Mouse (Mus musculus): ENCODE data around the gene Idnk. TPM values are rescaled to one million over a fixed set of nuclear protein-coding genes. Genes with fewer than 3 reads are reported as not detected.

The Idnk gene
- polyA plus RNA-seq, 1 experiment from 2014 or later, result 40.5 TPM

DNA sequence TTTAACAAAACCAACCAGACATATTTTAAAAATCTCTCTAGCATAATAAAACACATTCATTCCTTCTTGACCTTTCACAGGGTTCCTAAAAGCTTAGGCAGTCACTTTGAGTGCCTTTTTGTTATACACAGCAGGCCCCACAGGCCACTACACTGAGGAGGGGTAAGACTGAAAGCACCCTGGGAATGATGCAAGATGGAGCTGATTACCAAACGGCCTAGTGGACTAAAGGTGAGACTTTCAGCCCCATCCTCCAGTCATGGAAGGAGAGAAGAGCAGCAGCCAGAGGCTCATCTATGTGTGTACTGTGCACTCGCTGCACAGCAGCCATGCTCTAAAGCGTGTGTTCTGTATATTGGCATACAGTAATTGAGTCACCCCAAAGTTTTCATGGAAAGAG lies 37.5 kb downstream of the Idnk start:
- H3K9me3 ChIP-seq (ENCODE audit: low read length), result no peaks in the 10 kb centered on the region
- TF ChIP-seq CTCF (IDR thresholded peaks at IDR 0.05), result no peak
- TF ChIP-seq EP300 (IDR thresholded peaks at IDR 0.05), result no peak
- no peak for ATAC-seq
- peaks cover 11% of the 10 kb centered on the region; the same call in 1 of the 2 replicates for H3K36me3 ChIP-seq (ENCODE audit: insufficient read depth, low read length)
- no peak overlapping the region for H3K9ac ChIP-seq (replicated peaks; ENCODE audit: low read depth)
- 84% methylated on average over 3 of the region's 3 CpGs for WGBS
- no peak for DNase-seq (ENCODE audit: low spot score)
- no peaks in the 10 kb centered on the region for H3K27me3 ChIP-seq (replicated peaks; ENCODE audit: insufficient read depth, low read length)
- H3K27ac ChIP-seq (ENCODE audit: low read length), result no peak overlapping the region
- H3K4me1 ChIP-seq (ENCODE audit: insufficient read depth, low read depth, low read length), result no peaks in the 10 kb centered on the region
- H3K4me3 ChIP-seq (ENCODE audit: low read depth, low read length), result no peak overlapping the region
- no peak overlapping the region for H3K4me2 ChIP-seq (replicated peaks; ENCODE audit: low read depth, low read length)

DNA sequence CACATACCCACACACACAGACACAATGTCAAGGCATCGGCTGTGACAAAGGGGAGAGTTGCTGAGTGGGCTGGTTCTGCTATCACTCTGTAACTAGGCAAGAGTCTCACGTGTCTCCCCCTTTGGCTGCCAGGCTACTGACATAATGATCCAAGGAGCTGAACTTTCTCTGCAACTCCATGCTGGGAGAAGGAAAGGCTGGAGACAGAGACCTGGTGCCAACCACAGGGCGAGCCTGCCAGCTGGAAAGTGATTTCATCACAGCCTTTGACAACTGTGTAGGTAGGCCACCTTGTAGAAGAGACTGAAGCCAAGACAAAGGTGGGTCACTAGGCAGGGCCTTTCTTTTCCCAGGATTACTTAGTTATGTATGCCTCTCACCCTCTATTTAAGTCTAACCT lies 39.8 kb downstream of the Idnk start:
- ATAC-seq (no peak), DNase-seq (ENCODE audit: low spot score) (no peak)
- Histone ChIP-seq H3K36me3 (ENCODE audit: insufficient read depth, low read length) (no peaks in the 10 kb centered on the region; the same call in 1 of the 2 replicates), H3K4me1 (ENCODE audit: insufficient read depth, low read depth, low read length) (no peaks in the 10 kb centered on the region), H3K9ac (replicated peaks; ENCODE audit: low read depth) (no peak overlapping the region), H3K27ac (ENCODE audit: low read length) (no peak overlapping the region), H3K9me3 (ENCODE audit: low read length) (no peaks in the 10 kb centered on the region), H3K4me2 (replicated peaks; ENCODE audit: low read depth, low read length) (no peak overlapping the region), H3K27me3 (replicated peaks; ENCODE audit: insufficient read depth, low read length) (no peaks in the 10 kb centered on the region), H3K4me3 (ENCODE audit: low read depth, low read length) (no peak overlapping the region)
- TF ChIP-seq CTCF (IDR thresholded peaks at IDR 0.05) (no peak), EP300 (IDR thresholded peaks at IDR 0.05) (no peak)
- WGBS, result 82% methylated on average over 3 of the region's 3 CpGs

DNA sequence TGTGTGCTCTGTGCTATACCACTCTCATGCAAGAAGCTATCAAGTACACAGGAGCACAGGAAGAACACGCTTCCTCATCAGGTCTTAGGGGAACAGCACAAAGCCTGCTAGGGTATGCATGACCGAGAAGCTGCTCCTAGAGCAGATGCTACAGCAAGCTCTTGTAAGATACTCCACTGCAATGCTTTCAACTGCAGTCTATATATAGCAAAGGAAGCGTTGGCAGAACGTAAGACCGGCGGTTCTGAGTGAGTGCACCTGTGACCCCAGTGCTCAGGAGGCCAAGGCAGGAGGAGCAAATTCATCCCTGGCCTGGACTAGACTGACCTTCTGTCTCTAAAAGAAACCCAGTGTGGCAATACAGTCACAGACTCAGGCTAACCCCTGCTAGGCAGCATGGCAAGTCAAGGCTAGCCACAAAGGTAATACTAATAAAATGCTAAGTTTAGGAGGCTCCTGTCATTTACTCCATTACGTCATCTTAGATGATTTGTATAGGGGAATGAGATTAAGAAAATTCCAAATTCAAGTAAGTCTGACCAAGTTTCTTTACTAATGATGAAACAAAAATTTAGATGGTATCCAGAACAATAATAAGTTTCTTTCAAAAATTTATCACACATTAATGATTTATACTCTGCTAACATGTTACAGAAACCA lies 40.7 kb downstream of the Idnk start:
- WGBS, result 90% methylated on average over 7 of the region's 7 CpGs
- TF ChIP-seq CTCF (IDR thresholded peaks at IDR 0.05) (no peak), EP300 (IDR thresholded peaks at IDR 0.05) (no peak)
- Histone ChIP-seq H3K36me3 (ENCODE audit: insufficient read depth, low read length) (no peaks in the 10 kb centered on the region; the same call in 1 of the 2 replicates), H3K9ac (replicated peaks; ENCODE audit: low read depth) (no peak overlapping the region), H3K27ac (ENCODE audit: low read length) (no peak overlapping the region), H3K4me2 (replicated peaks; ENCODE audit: low read depth, low read length) (no peak overlapping the region), H3K4me3 (ENCODE audit: low read depth, low read length) (no peak overlapping the region), H3K9me3 (ENCODE audit: low read length) (no peaks in the 10 kb centered on the region), H3K4me1 (ENCODE audit: insufficient read depth, low read depth, low read length) (no peaks in the 10 kb centered on the region), H3K27me3 (replicated peaks; ENCODE audit: insufficient read depth, low read length) (no peaks in the 10 kb centered on the region)
- DNase-seq (ENCODE audit: low spot score), result no peak
- ATAC-seq, result no peak

DNA sequence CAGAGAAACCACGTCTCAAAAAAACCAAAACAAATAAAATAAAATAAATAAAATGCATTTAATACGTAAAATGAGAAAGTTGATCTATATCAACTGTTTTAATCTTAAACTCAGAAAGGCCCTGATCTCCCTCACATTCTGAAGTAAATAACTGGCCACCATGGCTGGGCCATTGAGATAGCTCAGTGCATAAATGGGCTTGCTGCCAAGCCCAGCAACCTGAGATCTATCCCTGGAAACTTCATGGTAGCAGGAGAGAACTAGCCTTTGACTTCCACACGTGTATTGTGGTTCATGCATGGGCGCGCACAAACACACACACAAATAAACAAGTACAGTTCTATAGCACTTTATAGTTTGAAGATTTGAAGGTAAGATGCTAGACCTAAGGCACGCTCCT lies 43.9 kb downstream of the Idnk start:
- Histone ChIP-seq H3K4me2 (replicated peaks; ENCODE audit: low read depth, low read length) (no peak overlapping the region), H3K9me3 (ENCODE audit: low read length) (no peaks in the 10 kb centered on the region), H3K27ac (ENCODE audit: low read length) (no peak overlapping the region), H3K27me3 (replicated peaks; ENCODE audit: insufficient read depth, low read length) (no peaks in the 10 kb centered on the region), H3K4me1 (ENCODE audit: insufficient read depth, low read depth, low read length) (no peaks in the 10 kb centered on the region; the same call in 1 of the 2 replicates), H3K9ac (replicated peaks; ENCODE audit: low read depth) (no peak overlapping the region), H3K4me3 (ENCODE audit: low read depth, low read length) (no peak overlapping the region), H3K36me3 (ENCODE audit: insufficient read depth, low read length) (no peaks in the 10 kb centered on the region)
- ATAC-seq, result no peak
- TF ChIP-seq CTCF (IDR thresholded peaks at IDR 0.05), result no peak
- no peak for TF ChIP-seq EP300 (IDR thresholded peaks at IDR 0.05)
- DNase-seq (ENCODE audit: low spot score), result no peak
- WGBS, result 81% methylated on average over 6 of the region's 6 CpGs

DNA sequence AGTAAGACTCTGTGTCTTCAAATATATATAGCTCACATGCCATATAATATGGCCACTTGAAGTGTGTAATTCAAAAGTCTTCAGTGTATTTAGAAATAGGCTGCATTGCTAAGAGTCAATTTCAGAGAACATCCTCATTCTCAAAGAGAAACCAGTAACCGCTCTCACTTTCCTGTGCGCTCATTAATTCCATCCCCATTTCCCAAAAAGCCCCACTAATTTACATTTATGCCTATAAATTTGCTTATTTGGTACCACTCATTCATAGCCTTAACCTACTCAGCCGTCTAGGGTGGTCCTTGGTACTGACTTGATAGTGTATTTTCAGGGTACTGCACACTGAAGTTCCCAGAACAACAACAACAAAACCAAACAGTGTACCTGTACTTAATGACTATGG lies 44.5 kb downstream of the Idnk start:
- WGBS, result 89% methylated on average over 3 of the region's 3 CpGs
- H3K4me2 ChIP-seq (replicated peaks; ENCODE audit: low read depth, low read length), result no peak overlapping the region
- no peak for ATAC-seq

DNA sequence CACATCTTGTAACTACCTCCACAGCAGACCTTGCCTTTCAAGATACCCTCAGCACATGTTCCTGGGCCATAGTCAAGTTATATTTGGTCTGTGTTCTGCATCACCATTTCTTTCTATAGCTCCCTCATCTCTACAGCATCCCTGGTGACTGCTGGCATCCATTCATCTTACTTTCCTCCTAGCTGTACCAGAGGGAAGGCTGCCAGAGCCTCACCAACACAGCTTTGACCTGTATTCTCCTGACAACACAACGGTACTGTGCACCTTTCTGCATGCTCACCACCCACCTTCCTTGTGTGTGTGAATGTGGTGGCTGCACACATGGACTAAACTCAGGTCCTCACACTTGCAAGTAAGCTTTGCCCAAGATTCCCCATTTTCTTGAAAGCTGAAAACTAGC lies 45.5 kb downstream of the Idnk start:
- WGBS, result 95% methylated on average over 1 of the region's 1 CpGs
- H3K27me3 ChIP-seq (replicated peaks; ENCODE audit: insufficient read depth, low read length), result no peaks in the 10 kb centered on the region

More for the DNA sequence above, 44.5 kb downstream of the Idnk start:
- Histone ChIP-seq H3K4me3 (ENCODE audit: low read depth, low read length) (no peak overlapping the region), H3K4me1 (ENCODE audit: insufficient read depth, low read depth, low read length) (no peaks in the 10 kb centered on the region; the same call in 1 of the 2 replicates), H3K27ac (ENCODE audit: low read length) (no peak overlapping the region), H3K9me3 (ENCODE audit: low read length) (no peaks in the 10 kb centered on the region), H3K9ac (replicated peaks; ENCODE audit: low read depth) (no peak overlapping the region), H3K27me3 (replicated peaks; ENCODE audit: insufficient read depth, low read length) (no peaks in the 10 kb centered on the region), H3K36me3 (ENCODE audit: insufficient read depth, low read length) (no peaks in the 10 kb centered on the region)
- TF ChIP-seq CTCF (IDR thresholded peaks at IDR 0.05) (no peak), EP300 (IDR thresholded peaks at IDR 0.05) (no peak)
- no peak for DNase-seq (ENCODE audit: low spot score)

More for the DNA sequence above, 45.5 kb downstream of the Idnk start:
- H3K4me1 ChIP-seq (ENCODE audit: insufficient read depth, low read depth, low read length), result no peaks in the 10 kb centered on the region; the same call in 1 of the 2 replicates
- H3K9me3 ChIP-seq (ENCODE audit: low read length), result no peaks in the 10 kb centered on the region
- no peak overlapping the region for H3K4me2 ChIP-seq (replicated peaks; ENCODE audit: low read depth, low read length)
- DNase-seq (ENCODE audit: low spot score) (no peak), ATAC-seq (no peak)
- H3K36me3 ChIP-seq (ENCODE audit: insufficient read depth, low read length), result no peaks in the 10 kb centered on the region
- no peak overlapping the region for H3K27ac ChIP-seq (ENCODE audit: low read length)
- no peak overlapping the region for H3K4me3 ChIP-seq (ENCODE audit: low read depth, low read length)
- H3K9ac ChIP-seq (replicated peaks; ENCODE audit: low read depth), result no peak overlapping the region
- TF ChIP-seq CTCF (IDR thresholded peaks at IDR 0.05), result no peak
- no peak for TF ChIP-seq EP300 (IDR thresholded peaks at IDR 0.05)

Measured in lung, postnatal 0 days (tissue).